Mouse (Mus musculus) bone marrow, adult 2 months (tissue): Measurements from ENCODE around the gene Megf11.

Experiments
- CTCF ChIP-seq: fragments of 200-500 bp; IDR thresholded peaks from 2 replicates; pipeline ENCODE4 v1.5.1; 2011; ENCODE audit warnings: low read length, control low read depth; ENCODE audit not compliant: control insufficient read depth, insufficient read depth
- POLR2A ChIP-seq: fragments of 200-500 bp; IDR thresholded peaks from 2 replicates; pipeline ENCODE4 v1.6.1; 2011; ENCODE audit warnings: low read depth, mild to moderate bottlenecking, control low read depth, low read length, borderline replicate concordance; ENCODE audit not compliant: control insufficient read depth

DNA sequence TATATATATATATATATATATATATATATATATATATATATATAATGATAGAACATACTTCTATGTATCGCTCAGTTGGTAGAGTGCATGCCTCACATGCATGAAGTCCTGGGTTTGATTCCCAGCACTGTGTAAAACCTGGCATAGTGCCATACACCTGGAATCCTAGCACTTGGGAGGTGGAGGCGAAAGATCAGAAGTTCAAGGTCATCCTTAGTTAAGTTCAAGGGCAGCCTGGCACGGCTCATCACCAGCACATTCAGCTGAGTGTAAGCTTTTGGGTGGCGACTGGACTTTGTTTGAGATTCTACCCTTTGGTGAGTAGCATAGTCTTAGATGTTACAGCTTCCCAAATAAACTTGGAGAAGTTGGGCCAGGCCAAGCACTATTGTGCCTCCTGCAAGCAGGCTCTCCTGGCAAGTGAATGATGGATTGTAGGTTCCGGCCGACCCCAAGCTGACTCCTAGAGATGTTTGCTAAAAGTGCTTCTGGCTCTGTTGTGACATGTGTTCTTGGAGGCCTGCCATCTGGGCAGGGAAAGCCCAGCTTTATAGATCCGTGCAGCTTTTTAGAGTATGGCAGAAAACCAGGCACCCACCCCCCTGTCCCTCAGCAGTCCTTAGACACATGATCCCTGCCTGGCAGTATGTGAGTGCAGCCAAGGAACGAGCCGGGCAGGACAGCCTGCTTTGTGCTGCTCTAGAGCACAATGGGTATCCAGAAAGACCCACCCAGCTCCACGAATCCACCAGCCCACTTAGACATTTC, 2.2 kb upstream of the Megf11 start:
- TF ChIP-seq POLR2A = no peak
- TF ChIP-seq CTCF = no peak
